Mouse (Mus musculus) forebrain, embryonic 10.5 days (tissue): ENCODE data around the gene Dph6. TPM values are rescaled to one million over a fixed set of nuclear protein-coding genes. Genes with fewer than 3 reads are reported as not detected.
"Not testable (repeated sequence)": the region's sequence is repeated elsewhere in the genome, so short reads cannot be mapped to it uniquely, and the experiment has no call there.

Experiments
- DNase-seq: peaks from one replicate; pipeline ENCODE4 v3.0.0-alpha.2; 2017; ENCODE audit warnings: low spot score; ENCODE audit errors: extremely low spot score
- H3K27ac ChIP-seq: fragments of 300-500 bp; sonication (generic); 2 replicates; pipeline ENCODE4 v1.5.1; 2016; ENCODE audit warnings: mild to moderate bottlenecking
- H3K27me3 ChIP-seq: fragments of 300-500 bp; sonication (generic); 2 replicates; pipeline ENCODE4 v1.6.1; 2016; ENCODE audit warnings: mild to moderate bottlenecking; ENCODE audit not compliant: poor library complexity, severe bottlenecking
- H3K36me3 ChIP-seq: fragments of 300-500 bp; sonication (generic); replicated peaks from 2 replicates; pipeline ENCODE4 v1.6.1; 2016; ENCODE audit warnings: mild to moderate bottlenecking, moderate library complexity
- H3K4me1 ChIP-seq: fragments of 300-500 bp; sonication (generic); 2 replicates; pipeline ENCODE4 v1.6.1; 2016
- H3K4me3 ChIP-seq: fragments of 300-500 bp; sonication (generic); 2 replicates; pipeline ENCODE4 v1.5.1; 2016; ENCODE audit warnings: mild to moderate bottlenecking, moderate library complexity
- H3K9me3 ChIP-seq: fragments of 300-500 bp; sonication (generic); 2 replicates; pipeline ENCODE4 v1.6.1; 2016; ENCODE audit warnings: mild to moderate bottlenecking, moderate library complexity
- WGBS: fragments of 180-500 bp; shearing (Covaris S2); methylation state at CpG from one replicate; pipeline ENCODE4 v1.1.7; 2016; 5-methylcytosine and 5-hydroxymethylcytosine counted together
- polyA plus RNA-seq: library from polyadenylated mRNA; unstranded; fragments of >200 nt; fragmentation: Nextera tagmentation; extraction: Ambion mirVana; gene quantifications from 2 replicates; pipeline ENCODE4 v1.2.1, GENCODE M21; 2016

Gene Dph6
- polyA plus RNA-seq, 1 experiment from 2014 or later, result 22.6 TPM

- Histone ChIP-seq H3K9me3 (no peaks in the 10 kb centered on the region), H3K4me1 (peaks cover 41% of the 10 kb centered on the region), H3K4me3 (no peak overlapping the region), H3K27ac (peak overlapping the region; percentile 60), H3K27me3 (no peaks in the 10 kb centered on the region), H3K36me3 (no peaks in the 10 kb centered on the region)
- DNase-seq, result no peak
- 48% methylated on average over 5 of the region's 5 CpGs for WGBS
These were observed 32.8 kb downstream of the Dph6 start for GRCm38 (mm10) chr2:114621781-114622549.

GRCm38 (mm10) chr2:114611576-114611975 lies 43.2 kb downstream of the Dph6 start:
- H3K27me3 ChIP-seq, result no peaks in the 10 kb centered on the region
- no peaks in the 10 kb centered on the region for H3K9me3 ChIP-seq
- H3K27ac ChIP-seq, result no peak overlapping the region
- 36% methylated on average over 2 of the region's 2 CpGs for WGBS
- no peak overlapping the region for H3K4me3 ChIP-seq
- DNase-seq, result no peak
- no peaks in the 10 kb centered on the region for H3K36me3 ChIP-seq
- peaks cover 32% of the 10 kb centered on the region for H3K4me1 ChIP-seq

GRCm38 (mm10) chr2:114610110-114610509 lies 44.7 kb downstream of the Dph6 start:
- peaks cover 32% of the 10 kb centered on the region for H3K4me1 ChIP-seq
- WGBS, result 11% methylated on average over 2 of the region's 2 CpGs
- no peak for DNase-seq
- no peaks in the 10 kb centered on the region for H3K27me3 ChIP-seq
- no peaks in the 10 kb centered on the region for H3K36me3 ChIP-seq
- H3K4me3 ChIP-seq, result no peak overlapping the region
- H3K9me3 ChIP-seq, result no peaks in the 10 kb centered on the region
- H3K27ac ChIP-seq, result 0 out of 2 replicates have a peak overlapping the region, but pooled peaks have one; percentile 44

- H3K4me1 ChIP-seq, H3K9me3 ChIP-seq, H3K36me3 ChIP-seq, H3K4me3 ChIP-seq, H3K27me3 ChIP-seq, DNase-seq, H3K27ac ChIP-seq: not testable (repeated sequence)
These were observed 49.6 kb downstream of the Dph6 start for GRCm38 (mm10) chr2:114605202-114605601.

GRCm38 (mm10) chr2:114601174-114601573 lies 53.6 kb downstream of the Dph6 start:
- H3K9me3 ChIP-seq, result no peaks in the 10 kb centered on the region
- H3K27ac ChIP-seq, result no peak overlapping the region
- H3K4me3 ChIP-seq, result no peak overlapping the region
- WGBS, result 87% methylated on average over 3 of the region's 3 CpGs
- no peak for DNase-seq
- no peaks in the 10 kb centered on the region for H3K27me3 ChIP-seq
- H3K4me1 ChIP-seq, result no peaks in the 10 kb centered on the region
- H3K36me3 ChIP-seq, result no peaks in the 10 kb centered on the region

- 92% methylated on average over 2 of the region's 2 CpGs for WGBS
- Histone ChIP-seq H3K27ac (no peak overlapping the region), H3K4me1 (no peaks in the 10 kb centered on the region), H3K9me3 (no peaks in the 10 kb centered on the region), H3K4me3 (no peak overlapping the region), H3K36me3 (no peaks in the 10 kb centered on the region), H3K27me3 (no peaks in the 10 kb centered on the region)
- DNase-seq, result no peak
These were observed 55.0 kb downstream of the Dph6 start for GRCm38 (mm10) chr2:114599793-114600192.

GRCm38 (mm10) chr2:114593393-114593792 lies 61.4 kb downstream of the Dph6 start:
- H3K27ac ChIP-seq, result no peak overlapping the region
- 89% methylated on average over 5 of the region's 5 CpGs for WGBS
- H3K36me3 ChIP-seq, result no peaks in the 10 kb centered on the region
- DNase-seq, result no peak
- no peak overlapping the region for H3K4me3 ChIP-seq
- 0 out of 2 replicates have a peak, but pooled peaks cover 3% of the 10 kb centered on the region for H3K4me1 ChIP-seq
- H3K9me3 ChIP-seq, result no peaks in the 10 kb centered on the region
- H3K27me3 ChIP-seq, result no peaks in the 10 kb centered on the region

- no peak overlapping the region for H3K4me3 ChIP-seq
- no peaks in the 10 kb centered on the region for H3K4me1 ChIP-seq
- no peaks in the 10 kb centered on the region for H3K9me3 ChIP-seq
- no peaks in the 10 kb centered on the region for H3K36me3 ChIP-seq
- no peak overlapping the region for H3K27ac ChIP-seq
- 90% methylated on average over 2 of the region's 2 CpGs for WGBS
- H3K27me3 ChIP-seq, result no peaks in the 10 kb centered on the region
- no peak for DNase-seq
These were observed 74.0 kb downstream of the Dph6 start for GRCm38 (mm10) chr2:114580714-114581113.

- no peaks in the 10 kb centered on the region for H3K36me3 ChIP-seq
- no peaks in the 10 kb centered on the region for H3K27me3 ChIP-seq
- no peaks in the 10 kb centered on the region for H3K9me3 ChIP-seq
- WGBS, result 82% methylated on average over 2 of the region's 2 CpGs
- peaks cover 12% of the 10 kb centered on the region; the same call in 1 of the 2 replicates for H3K4me1 ChIP-seq
- no peak for DNase-seq
- H3K27ac ChIP-seq, result no peak overlapping the region
- no peak overlapping the region for H3K4me3 ChIP-seq
These were observed 111.7 kb downstream of the Dph6 start for GRCm38 (mm10) chr2:114543000-114543622.

- no peak overlapping the region for H3K4me3 ChIP-seq
- H3K27ac ChIP-seq, result no peak overlapping the region
- no peaks in the 10 kb centered on the region for H3K9me3 ChIP-seq
- 68% methylated on average over 2 of the region's 2 CpGs for WGBS
- H3K4me1 ChIP-seq, result peaks cover 8% of the 10 kb centered on the region; the same call in 1 of the 2 replicates
- no peaks in the 10 kb centered on the region for H3K36me3 ChIP-seq
- H3K27me3 ChIP-seq, result no peaks in the 10 kb centered on the region
- no peak for DNase-seq
These were observed 112.4 kb downstream of the Dph6 start for GRCm38 (mm10) chr2:114542325-114542724.

GRCm38 (mm10) chr2:114540416-114540815 lies 114.3 kb downstream of the Dph6 start:
- DNase-seq, result no peak
- Histone ChIP-seq H3K27ac (no peak overlapping the region), H3K4me1 (peaks cover 8% of the 10 kb centered on the region; the same call in 1 of the 2 replicates), H3K36me3 (no peaks in the 10 kb centered on the region), H3K27me3 (no peaks in the 10 kb centered on the region), H3K4me3 (no peak overlapping the region), H3K9me3 (no peaks in the 10 kb centered on the region)
- 93% methylated on average over 6 of the region's 6 CpGs for WGBS

- 56% methylated on average over 1 of the region's 1 CpGs for WGBS
- Histone ChIP-seq H3K4me1 (no peaks in the 10 kb centered on the region), H3K36me3 (peaks cover 2% of the 10 kb centered on the region; the same call in 1 of the 2 replicates), H3K27me3 (no peaks in the 10 kb centered on the region), H3K9me3 (no peaks in the 10 kb centered on the region), H3K27ac (no peak overlapping the region), H3K4me3 (no peak overlapping the region)
- no peak for DNase-seq
These were observed 118.7 kb downstream of the Dph6 start for GRCm38 (mm10) chr2:114536032-114536431.

- no peaks in the 10 kb centered on the region for H3K4me1 ChIP-seq
- WGBS, result 90% methylated on average over 5 of the region's 5 CpGs
These were observed 123.6 kb downstream of the Dph6 start for GRCm38 (mm10) chr2:114531010-114531756.

More at GRCm38 (mm10) chr2:114531010-114531756, 123.6 kb downstream of the Dph6 start:
- H3K27ac ChIP-seq, result no peak overlapping the region
- H3K27me3 ChIP-seq, result no peaks in the 10 kb centered on the region
- no peak for DNase-seq
- no peak overlapping the region for H3K4me3 ChIP-seq
- peaks cover 2% of the 10 kb centered on the region; the same call in 1 of the 2 replicates for H3K36me3 ChIP-seq
- no peaks in the 10 kb centered on the region for H3K9me3 ChIP-seq
